Mouse (Mus musculus): ENCODE measurements around the gene Hist1h2ad. TPM values are rescaled to one million over a fixed set of nuclear protein-coding genes. Genes with fewer than 3 reads are reported as not detected.
A peak's percentile ranks its signal among the peaks of the same experiment; 100 is the strongest.
"Not testable (repeated sequence)": the region's sequence is repeated elsewhere in the genome, so short reads cannot be mapped to it uniquely, and the experiment has no call there.

The Hist1h2ad gene
- total RNA-seq, 2 experiments from 2014 or later, result 2.4 to 4.8 TPM

DNA sequence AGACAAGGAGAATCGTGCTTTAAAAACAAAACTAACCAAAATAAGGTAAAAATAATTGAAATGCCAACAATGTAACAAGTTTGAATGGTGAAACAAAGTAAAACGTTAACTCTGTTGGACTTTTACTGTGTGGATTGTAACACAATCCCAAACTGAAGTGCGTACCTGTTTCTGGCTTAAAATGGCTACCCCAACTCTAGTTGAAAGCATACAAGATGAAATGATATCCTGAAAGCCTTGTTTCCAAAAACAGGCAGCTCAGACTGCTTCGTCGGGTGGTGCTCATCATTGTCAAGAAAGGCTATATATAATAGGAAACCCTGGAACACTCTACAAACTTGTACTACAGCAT is 12.7 kb upstream of the Hist1h2ad start:
- intact Hi-C loops (cut with DNase I); DNase-seq (ENCODE audit: low spot score): not testable (repeated sequence)

- intact Hi-C loops (cut with DNase I), result not testable (repeated sequence)
- DNase-seq (ENCODE audit: low spot score), result peak; percentile 86
These were observed 12.1 kb upstream of the Hist1h2ad start, which contains the start of gene Hist1h3e for GRCm38 (mm10) chr13:23561883-23562659. Gene Hist1h3e (minus strand): TSS chr13:23562369.

- no peak for DNase-seq (ENCODE audit: low spot score)
These were observed 11.3 kb upstream of the Hist1h2ad start for GRCm38 (mm10) chr13:23562699-23563462.

GRCm38 (mm10) chr13:23564482-23564881 is 9.7 kb upstream of the Hist1h2ad start:
- intact Hi-C loops (cut with DNase I), result no loop called here

More at GRCm38 (mm10) chr13:23562699-23563462, 11.3 kb upstream of the Hist1h2ad start:
- intact Hi-C loops (cut with DNase I), result no loop called here

GRCm38 (mm10) chr13:23570261-23571021 is 3.7 kb upstream of the Hist1h2ad start:
- intact Hi-C loops (cut with DNase I); DNase-seq (ENCODE audit: low spot score): not testable (repeated sequence)

More at GRCm38 (mm10) chr13:23564482-23564881, 9.7 kb upstream of the Hist1h2ad start:
- no peak for DNase-seq (ENCODE audit: low spot score)

GRCm38 (mm10) chr13:23571022-23571503 is 3.1 kb upstream of the Hist1h2ad start, which contains the start of the genes Hist1h2ae and Hist1h2bg:
Gene Hist1h2ae (minus strand): TSS chr13:23571220.
Gene Hist1h2bg (plus strand): TSS chr13:23571396.
- intact Hi-C loops (cut with DNase I), result no loop called here
- DNase-seq (ENCODE audit: low spot score), result peak; percentile 51

GRCm38 (mm10) chr13:23571504-23572217 is 2.5 kb upstream of the Hist1h2ad start:
- intact Hi-C loops (cut with DNase I); DNase-seq (ENCODE audit: low spot score): not testable (repeated sequence)

DNA sequence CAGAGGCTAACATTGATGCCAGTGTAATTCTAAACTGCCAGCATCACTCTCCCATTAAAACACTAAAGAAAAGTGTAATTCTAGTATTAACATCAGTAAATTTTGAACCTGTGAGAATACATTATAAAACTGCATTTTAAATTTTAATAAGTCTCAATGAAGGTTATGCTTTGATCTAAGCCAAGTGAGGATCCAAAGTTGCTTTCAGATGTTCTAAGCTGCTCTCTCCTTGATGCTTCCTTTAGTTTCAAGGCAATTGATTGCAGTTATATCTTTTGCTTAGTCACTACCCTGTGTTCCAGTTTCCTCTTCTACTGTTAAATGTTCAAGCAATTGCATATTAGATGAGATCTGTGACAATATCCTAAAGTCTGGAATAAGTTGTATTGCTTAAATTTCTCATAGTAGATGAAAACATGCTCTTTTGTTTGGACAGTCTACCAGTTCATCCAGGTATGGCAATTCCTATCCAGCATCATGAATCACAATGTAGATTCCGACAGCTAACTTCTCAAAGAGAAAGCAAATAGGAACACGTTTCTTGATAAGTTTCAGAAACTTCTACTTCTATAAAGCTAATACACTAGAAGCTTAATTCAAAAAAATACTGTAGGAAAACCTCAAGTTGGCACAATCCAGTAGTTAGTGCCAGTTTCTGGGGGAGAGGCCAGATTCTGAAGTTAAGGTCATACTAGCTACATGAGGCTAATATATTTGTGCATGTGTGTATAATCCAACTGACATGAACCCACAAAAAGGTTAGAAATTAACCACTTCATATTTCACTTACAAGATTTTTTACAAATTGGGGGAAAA is 1.8 kb upstream of the Hist1h2ad start:
- intact Hi-C loops (cut with DNase I), result no loop called here

DNA sequence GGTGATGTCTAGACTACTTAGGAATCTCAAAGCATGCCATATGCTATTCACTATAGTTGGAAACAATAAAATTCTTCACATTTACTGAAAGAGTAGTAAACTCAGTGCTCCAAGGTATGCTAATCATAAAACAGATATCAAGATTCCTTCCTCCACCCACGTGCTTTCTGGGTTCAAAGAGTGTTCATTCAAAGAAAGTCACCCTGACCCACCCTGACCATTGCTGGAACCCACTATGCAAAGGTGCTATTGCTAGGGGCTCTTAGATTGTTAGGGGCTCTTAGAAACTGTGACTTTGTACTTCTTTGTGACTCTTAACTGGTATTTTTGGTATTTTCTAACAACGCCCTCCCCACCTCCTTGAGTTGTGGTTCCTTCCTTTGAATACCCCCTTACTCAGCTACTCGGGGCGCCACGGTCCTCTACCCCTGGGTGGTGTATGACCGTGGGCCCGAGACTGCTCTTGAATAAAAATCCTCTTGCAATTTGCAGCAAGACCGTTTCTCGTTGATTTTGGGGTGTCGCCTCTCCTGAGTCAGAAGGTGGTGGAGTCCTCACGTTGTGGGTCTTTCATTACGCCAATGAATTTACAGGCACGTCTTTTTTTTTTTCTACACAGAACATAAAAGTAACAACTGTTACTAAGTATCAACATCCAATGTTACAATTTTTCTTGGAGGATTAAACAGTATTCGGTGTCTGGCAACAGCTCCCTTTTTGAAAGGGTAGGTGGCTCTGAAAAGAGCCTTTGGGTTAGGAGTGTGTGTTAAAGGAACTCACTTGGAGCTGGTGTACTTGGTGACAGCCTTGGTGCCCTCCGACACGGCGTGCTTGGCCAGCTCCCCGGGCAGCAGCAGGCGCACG is 915 bp upstream of the Hist1h2ad start:
- DNase-seq (ENCODE audit: low spot score); intact Hi-C loops (cut with DNase I): not testable (repeated sequence)

More for the DNA sequence above, 1.8 kb upstream of the Hist1h2ad start:
- no peak for DNase-seq (ENCODE audit: low spot score)

GRCm38 (mm10) chr13:23574546-23575170 is 477 bp downstream of the Hist1h2ad start:
- intact Hi-C loops (cut with DNase I); DNase-seq (ENCODE audit: low spot score): not testable (repeated sequence)

DNA sequence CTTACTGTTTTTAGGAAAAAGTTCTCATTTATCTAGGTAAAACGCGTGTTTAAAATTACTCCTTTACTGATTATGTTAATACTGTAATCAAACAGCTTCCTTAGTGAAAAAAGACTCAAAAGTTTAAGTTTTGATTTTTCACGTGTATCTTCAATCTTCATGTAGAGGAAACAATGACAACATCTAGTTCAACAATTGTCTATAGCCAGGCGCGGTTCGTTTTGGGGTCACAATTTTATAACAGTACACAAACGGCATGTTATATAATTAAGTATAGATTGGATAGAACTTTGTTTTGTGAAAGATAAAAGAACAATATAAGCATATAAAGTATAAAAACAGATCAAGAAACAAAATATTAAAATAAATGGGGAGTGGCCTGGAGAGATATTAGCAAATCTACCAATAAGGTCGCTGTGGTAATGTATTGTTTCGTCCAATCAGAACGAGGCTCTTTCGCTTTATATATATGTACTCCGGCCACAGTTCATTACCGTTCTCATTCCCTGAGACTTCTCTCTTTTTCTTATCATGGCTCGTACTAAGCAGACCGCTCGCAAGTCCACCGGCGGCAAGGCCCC is 1.2 kb downstream of the Hist1h2ad start, which contains the start of gene Hist1h3d:
TSS of gene Hist1h3d (plus strand) at position 493 of the 581 bp plus-strand sequence.
- DNase-seq (ENCODE audit: low spot score), result no peak
- intact Hi-C loops (cut with DNase I), result no loop called here

DNA sequence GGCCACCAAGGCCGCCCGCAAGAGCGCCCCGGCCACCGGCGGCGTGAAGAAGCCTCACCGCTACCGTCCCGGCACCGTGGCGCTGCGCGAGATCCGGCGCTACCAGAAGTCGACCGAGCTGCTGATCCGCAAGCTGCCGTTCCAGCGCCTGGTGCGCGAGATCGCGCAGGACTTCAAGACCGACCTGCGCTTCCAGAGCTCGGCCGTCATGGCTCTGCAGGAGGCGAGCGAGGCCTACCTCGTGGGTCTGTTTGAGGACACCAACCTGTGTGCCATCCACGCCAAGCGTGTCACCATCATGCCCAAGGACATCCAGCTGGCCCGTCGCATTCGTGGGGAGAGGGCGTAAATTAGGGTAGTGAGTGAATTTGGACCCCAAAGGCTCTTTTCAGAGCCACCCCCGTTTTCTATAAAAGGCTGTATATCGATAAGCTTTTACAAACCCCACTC is 1.7 kb downstream of the Hist1h2ad start:
- intact Hi-C loops (cut with DNase I); DNase-seq (ENCODE audit: low spot score): not testable (repeated sequence)

GRCm38 (mm10) chr13:23576351-23576881 is 2.2 kb downstream of the Hist1h2ad start:
- intact Hi-C loops (cut with DNase I), result no loop called here
- DNase-seq (ENCODE audit: low spot score), result no peak

DNA sequence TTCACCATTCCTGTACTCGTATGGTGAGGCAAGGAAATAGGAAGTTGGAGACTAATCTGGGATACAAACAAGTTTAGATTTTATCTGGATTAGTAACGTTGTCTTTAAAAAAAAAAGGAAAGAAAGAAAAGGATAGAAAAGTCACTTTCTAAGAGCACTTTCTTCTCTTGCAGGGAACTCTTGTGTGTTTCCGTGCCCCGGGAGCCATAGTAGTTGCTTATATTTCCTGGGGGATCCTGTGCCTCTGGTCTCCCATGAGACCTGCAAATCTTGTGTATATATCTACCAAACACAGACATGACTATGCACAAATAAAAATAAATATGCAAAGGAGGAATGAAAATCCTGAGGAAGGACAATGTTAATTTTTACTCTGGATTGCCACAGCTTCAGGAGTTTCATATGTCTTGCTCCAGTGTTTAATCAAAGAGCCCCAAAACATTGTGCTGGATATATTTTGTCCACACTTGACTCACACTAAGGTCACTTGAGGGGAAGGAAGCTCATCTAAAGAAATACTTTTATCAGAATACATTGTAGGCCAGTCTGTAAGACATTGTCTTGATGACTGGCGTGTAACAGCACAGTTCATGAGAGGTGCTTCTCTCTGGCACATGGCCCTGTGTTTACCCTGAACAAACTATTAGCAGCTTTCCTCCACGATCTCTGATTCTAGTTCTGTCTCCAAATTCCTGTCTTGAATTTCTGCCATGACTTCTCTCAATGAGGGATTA is 2.9 kb downstream of the Hist1h2ad start:
- DNase-seq (ENCODE audit: low spot score), result no peak
- intact Hi-C loops (cut with DNase I), result no loop called here

DNA sequence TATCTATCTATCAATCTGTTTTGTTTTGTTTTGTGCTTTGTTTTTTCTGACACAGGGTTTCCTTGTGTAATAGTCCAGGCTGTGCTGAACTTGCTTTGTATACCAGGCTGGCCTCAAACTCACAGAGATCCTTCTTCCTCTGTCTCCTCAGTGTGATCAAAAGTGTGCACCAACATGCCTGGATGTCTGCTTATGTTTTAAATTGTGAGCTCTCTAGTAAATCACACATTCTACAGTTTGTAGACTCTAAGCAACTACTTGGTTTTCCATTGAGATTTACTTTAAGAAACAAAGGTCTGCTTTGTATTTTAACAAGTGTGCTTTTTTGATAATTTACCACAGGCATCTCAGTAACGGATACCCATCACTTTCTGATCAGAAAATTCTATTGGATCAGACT is 3.7 kb downstream of the Hist1h2ad start:
- no peak for DNase-seq (ENCODE audit: low spot score)
- intact Hi-C loops (cut with DNase I), result no loop called here

All from heart, postnatal 25 days (tissue).